Mouse (Mus musculus): ENCODE measurements at regions not wholly inside any gene's neighbourhood (a gene's known extent, or its start where the extent isn't known, plus 50 kb on each side); places are given as distances from the start of the nearest gene placed in this dataset.

GRCm38 (mm10) chr13:51926764-51927163, 80.3 kb downstream of the Gadd45g start:
- Histone ChIP-seq H3K27me3 (replicated peaks; ENCODE audit: control insufficient read depth, insufficient read depth, low read length) (no peaks in the 10 kb centered on the region), H3K9ac (ENCODE audit: low read depth, low read length) (no peak overlapping the region), H3K4me2 (replicated peaks; ENCODE audit: low read depth) (no peak overlapping the region), H3K9me3 (ENCODE audit: control insufficient read depth) (no peaks in the 10 kb centered on the region), H3K4me3 (ENCODE audit: low read depth, low read length) (no peak overlapping the region), H3K27ac (ENCODE audit: low read depth, low read length) (no peak overlapping the region), H3K4me1 (replicated peaks; ENCODE audit: control insufficient read depth, insufficient read depth, low read length) (peaks cover 4% of the 10 kb centered on the region; the same call in 1 of the 2 replicates), H3K36me3 (ENCODE audit: control insufficient read depth, insufficient read depth) (no peaks in the 10 kb centered on the region)
- no peak for ATAC-seq
- TF ChIP-seq CTCF (IDR thresholded peaks at IDR 0.05; ENCODE audit: low read depth), result no peak
- 66% methylated on average over 9 of the region's 10 CpGs for WGBS

DNA sequence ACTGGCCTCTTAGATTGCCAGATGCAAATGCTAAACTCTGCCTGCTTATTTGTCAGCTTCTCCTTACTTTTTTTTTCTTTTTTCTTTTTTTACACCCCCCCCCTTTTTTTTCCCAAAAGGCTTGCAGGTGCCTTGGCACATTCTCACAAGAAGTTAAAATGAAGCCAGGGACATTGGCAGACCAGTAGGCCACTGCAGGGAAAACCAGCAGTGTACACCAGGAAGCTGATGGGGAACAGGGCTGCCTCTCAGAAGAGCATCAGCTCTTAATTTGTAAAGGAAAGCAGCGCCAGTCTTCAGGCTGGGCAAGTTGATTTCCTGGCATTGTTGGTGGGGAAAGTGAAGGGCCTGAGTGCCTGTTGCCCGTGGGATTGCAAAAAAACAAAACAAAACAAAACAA, 83.3 kb downstream of the Gadd45g start:
- peaks cover 4% of the 10 kb centered on the region; the same call in 1 of the 2 replicates for H3K4me1 ChIP-seq (replicated peaks; ENCODE audit: control insufficient read depth, insufficient read depth, low read length)
- no peak overlapping the region for H3K4me3 ChIP-seq (ENCODE audit: low read depth, low read length)
- H3K27ac ChIP-seq (ENCODE audit: low read depth, low read length), result no peak overlapping the region
- no peaks in the 10 kb centered on the region for H3K27me3 ChIP-seq (replicated peaks; ENCODE audit: control insufficient read depth, insufficient read depth, low read length)
- no peak overlapping the region for H3K9ac ChIP-seq (ENCODE audit: low read depth, low read length)
- WGBS, result 60% methylated on average over 2 of the region's 2 CpGs
- no peak overlapping the region for H3K4me2 ChIP-seq (replicated peaks; ENCODE audit: low read depth)
- no peaks in the 10 kb centered on the region for H3K9me3 ChIP-seq (ENCODE audit: control insufficient read depth)
- H3K36me3 ChIP-seq (ENCODE audit: control insufficient read depth, insufficient read depth), result no peaks in the 10 kb centered on the region
- no peak for TF ChIP-seq CTCF (IDR thresholded peaks at IDR 0.05; ENCODE audit: low read depth)
- ATAC-seq, result no peak

GRCm38 (mm10) chr13:51930301-51930747, 83.8 kb downstream of the Gadd45g start:
- Histone ChIP-seq H3K27me3 (replicated peaks; ENCODE audit: control insufficient read depth, insufficient read depth, low read length) (no peaks in the 10 kb centered on the region), H3K4me1 (replicated peaks; ENCODE audit: control insufficient read depth, insufficient read depth, low read length) (peaks cover 4% of the 10 kb centered on the region; the same call in 1 of the 2 replicates), H3K4me2 (replicated peaks; ENCODE audit: low read depth) (no peak overlapping the region), H3K9ac (ENCODE audit: low read depth, low read length) (no peak overlapping the region), H3K9me3 (ENCODE audit: control insufficient read depth) (no peaks in the 10 kb centered on the region), H3K27ac (ENCODE audit: low read depth, low read length) (no peak overlapping the region), H3K4me3 (ENCODE audit: low read depth, low read length) (no peak overlapping the region), H3K36me3 (ENCODE audit: control insufficient read depth, insufficient read depth) (no peaks in the 10 kb centered on the region)
- ATAC-seq, result no peak
- 60% methylated on average over 6 of the region's 6 CpGs for WGBS
- TF ChIP-seq CTCF (IDR thresholded peaks at IDR 0.05; ENCODE audit: low read depth), result no peak

DNA sequence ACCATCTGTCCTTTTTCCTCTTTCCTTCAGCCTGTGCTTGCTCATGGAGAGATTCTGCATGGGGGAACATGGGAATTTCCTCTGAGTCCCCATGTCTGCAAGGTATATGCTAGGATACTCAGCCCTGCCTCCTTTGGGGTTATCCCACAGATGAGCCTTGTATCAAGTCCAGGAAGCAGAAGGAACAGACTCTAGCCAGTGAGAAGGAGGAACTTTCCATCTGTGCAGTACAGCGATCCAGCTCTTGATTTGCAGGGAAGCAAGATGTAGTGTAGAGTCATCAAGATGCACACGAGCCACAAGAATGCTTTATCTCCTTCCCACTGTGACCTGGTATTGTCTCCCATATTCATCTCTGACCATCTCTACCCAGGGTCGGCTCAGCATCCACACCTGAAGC, 84.5 kb downstream of the Gadd45g start:
- no peak overlapping the region for H3K4me2 ChIP-seq (replicated peaks; ENCODE audit: low read depth)
- H3K27me3 ChIP-seq (replicated peaks; ENCODE audit: control insufficient read depth, insufficient read depth, low read length), result no peaks in the 10 kb centered on the region
- no peaks in the 10 kb centered on the region for H3K36me3 ChIP-seq (ENCODE audit: control insufficient read depth, insufficient read depth)
- H3K4me1 ChIP-seq (replicated peaks; ENCODE audit: control insufficient read depth, insufficient read depth, low read length), result peaks cover 4% of the 10 kb centered on the region; the same call in 1 of the 2 replicates
- no peaks in the 10 kb centered on the region for H3K9me3 ChIP-seq (ENCODE audit: control insufficient read depth)
- no peak for ATAC-seq
- 79% methylated on average over 3 of the region's 3 CpGs for WGBS
- H3K27ac ChIP-seq (ENCODE audit: low read depth, low read length), result no peak overlapping the region
- H3K9ac ChIP-seq (ENCODE audit: low read depth, low read length), result no peak overlapping the region
- H3K4me3 ChIP-seq (ENCODE audit: low read depth, low read length), result no peak overlapping the region
- TF ChIP-seq CTCF (IDR thresholded peaks at IDR 0.05; ENCODE audit: low read depth), result no peak

DNA sequence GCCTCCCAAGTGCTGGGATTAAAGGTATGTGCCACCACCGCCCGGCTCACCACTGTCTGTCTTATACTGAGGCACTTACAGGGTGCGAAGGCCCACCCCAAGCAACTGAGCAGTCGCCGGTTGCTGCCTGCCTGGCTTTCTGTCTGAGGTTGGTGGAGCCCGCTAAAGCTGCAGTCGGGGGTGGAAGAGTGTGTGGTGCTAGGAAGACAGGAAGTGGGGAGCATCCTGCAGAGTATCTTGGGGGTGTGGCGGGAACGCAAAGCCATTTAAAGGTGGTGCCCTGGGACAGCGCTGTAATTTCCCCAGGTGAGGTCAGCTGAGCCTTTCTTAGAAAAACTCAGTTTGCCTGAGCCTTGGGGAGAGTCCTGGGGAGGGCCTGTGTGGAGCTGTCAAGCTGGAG, 89.3 kb downstream of the Gadd45g start:
- 82% methylated on average over 10 of the region's 10 CpGs for WGBS
- Histone ChIP-seq H3K4me2 (replicated peaks; ENCODE audit: low read depth) (no peak overlapping the region), H3K27ac (ENCODE audit: low read depth, low read length) (no peak overlapping the region), H3K27me3 (replicated peaks; ENCODE audit: control insufficient read depth, insufficient read depth, low read length) (no peaks in the 10 kb centered on the region), H3K4me1 (replicated peaks; ENCODE audit: control insufficient read depth, insufficient read depth, low read length) (peaks cover 2% of the 10 kb centered on the region; the same call in 1 of the 2 replicates), H3K36me3 (ENCODE audit: control insufficient read depth, insufficient read depth) (no peaks in the 10 kb centered on the region), H3K9ac (ENCODE audit: low read depth, low read length) (no peak overlapping the region), H3K4me3 (ENCODE audit: low read depth, low read length) (no peak overlapping the region), H3K9me3 (ENCODE audit: control insufficient read depth) (no peaks in the 10 kb centered on the region)
- ATAC-seq, result no peak
- no peak for TF ChIP-seq CTCF (IDR thresholded peaks at IDR 0.05; ENCODE audit: low read depth)

DNA sequence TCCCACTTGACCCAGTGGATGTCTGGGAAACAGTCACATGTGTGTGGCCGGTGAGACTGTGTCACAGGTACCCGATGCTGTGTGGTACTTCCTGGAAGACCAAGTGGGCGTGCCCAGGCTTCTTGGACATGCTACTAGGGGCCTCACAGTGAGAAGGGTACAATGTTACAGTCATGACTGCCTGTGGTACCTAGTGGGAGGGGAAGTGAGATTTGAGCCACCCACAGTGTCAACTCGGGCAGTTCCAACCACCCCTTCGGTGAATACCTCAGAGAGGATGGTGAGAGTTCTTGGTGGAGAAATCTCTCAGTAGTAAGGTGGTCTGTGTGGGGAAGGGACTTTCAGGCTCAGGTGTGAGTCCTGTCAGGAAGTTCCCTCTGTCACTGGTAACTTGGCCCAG, 90.0 kb downstream of the Gadd45g start:
- no peak for TF ChIP-seq CTCF (IDR thresholded peaks at IDR 0.05; ENCODE audit: low read depth)
- Histone ChIP-seq H3K4me3 (ENCODE audit: low read depth, low read length) (no peak overlapping the region), H3K27ac (ENCODE audit: low read depth, low read length) (no peak overlapping the region), H3K9ac (ENCODE audit: low read depth, low read length) (no peak overlapping the region), H3K36me3 (ENCODE audit: control insufficient read depth, insufficient read depth) (no peaks in the 10 kb centered on the region), H3K27me3 (replicated peaks; ENCODE audit: control insufficient read depth, insufficient read depth, low read length) (no peaks in the 10 kb centered on the region), H3K9me3 (ENCODE audit: control insufficient read depth) (no peaks in the 10 kb centered on the region), H3K4me1 (replicated peaks; ENCODE audit: control insufficient read depth, insufficient read depth, low read length) (no peaks in the 10 kb centered on the region), H3K4me2 (replicated peaks; ENCODE audit: low read depth) (no peak overlapping the region)
- WGBS, result 74% methylated on average over 5 of the region's 5 CpGs
- no peak for ATAC-seq

DNA sequence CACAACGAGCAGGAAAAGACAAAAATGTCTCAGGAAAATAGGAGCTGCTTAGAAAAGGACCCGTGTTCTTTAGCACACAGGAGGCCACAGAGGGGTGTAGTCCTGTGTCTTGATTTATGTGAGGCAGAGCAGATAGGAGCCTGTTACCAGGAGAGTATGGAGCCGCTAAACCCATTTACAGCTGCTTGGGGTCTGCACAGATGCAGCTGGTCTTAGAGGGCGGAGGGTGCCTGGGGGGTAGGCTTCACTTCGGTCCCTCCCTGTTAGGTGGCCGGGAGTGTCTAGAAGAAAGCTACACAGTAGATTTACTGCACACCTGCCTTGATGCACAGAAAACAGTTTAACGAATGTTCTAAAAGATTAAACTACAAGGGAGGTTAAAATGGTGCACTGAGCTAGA, 91.4 kb downstream of the Gadd45g start:
- Histone ChIP-seq H3K27ac (ENCODE audit: low read depth, low read length) (no peak overlapping the region), H3K4me1 (replicated peaks; ENCODE audit: control insufficient read depth, insufficient read depth, low read length) (no peaks in the 10 kb centered on the region), H3K9me3 (ENCODE audit: control insufficient read depth) (no peaks in the 10 kb centered on the region), H3K4me2 (replicated peaks; ENCODE audit: low read depth) (no peak overlapping the region), H3K4me3 (ENCODE audit: low read depth, low read length) (no peak overlapping the region), H3K9ac (ENCODE audit: low read depth, low read length) (no peak overlapping the region), H3K36me3 (ENCODE audit: control insufficient read depth, insufficient read depth) (no peaks in the 10 kb centered on the region), H3K27me3 (replicated peaks; ENCODE audit: control insufficient read depth, insufficient read depth, low read length) (no peaks in the 10 kb centered on the region)
- TF ChIP-seq CTCF (IDR thresholded peaks at IDR 0.05; ENCODE audit: low read depth), result no peak
- 41% methylated on average over 7 of the region's 7 CpGs for WGBS
- ATAC-seq, result no peak
